Mouse (Mus musculus) lung, embryonic 15.5 days (tissue): ENCODE measurements at regions not wholly inside any gene's neighbourhood (a gene's known extent, or its start where the extent isn't known, plus 50 kb on each side); places are given as distances from the start of the nearest gene placed in this dataset.
A peak's percentile ranks its signal among the peaks of the same experiment; 100 is the strongest.

Experiments used
- ATAC-seq: fragments of 200-750 bp; cut with Nextera tagmentation; 2 replicates; pipeline ENCODE4 v1.8.0; 2017; ENCODE audit warnings: moderate number of reproducible peaks, borderline replicate concordance; ENCODE audit not compliant: low FRiP score, low TSS enrichment; ENCODE audit errors: extremely low read depth
- H3K27ac ChIP-seq: fragments of 300-500 bp; sonication (generic); 2 replicates; pipeline ENCODE4 v1.5.1; 2015; ENCODE audit warnings: moderate library complexity, mild to moderate bottlenecking, inconsistent platforms
- H3K27me3 ChIP-seq: fragments of 300-500 bp; sonication (generic); 2 replicates; pipeline ENCODE4 v1.6.1; 2015; ENCODE audit warnings: inconsistent platforms
- H3K36me3 ChIP-seq: fragments of 300-500 bp; sonication (generic); 2 replicates; pipeline ENCODE4 v1.6.1; 2015; ENCODE audit warnings: inconsistent platforms
- H3K4me1 ChIP-seq: fragments of 300-500 bp; sonication (generic); 2 replicates; pipeline ENCODE4 v1.6.1; 2015; ENCODE audit warnings: inconsistent platforms
- H3K4me2 ChIP-seq: fragments of 300-500 bp; sonication (generic); 2 replicates; pipeline ENCODE4 v1.6.1; 2015; ENCODE audit warnings: inconsistent platforms, mild to moderate bottlenecking, moderate library complexity
- H3K4me3 ChIP-seq: fragments of 300-500 bp; sonication (generic); 2 replicates; pipeline ENCODE4 v1.5.1; 2015; ENCODE audit warnings: mild to moderate bottlenecking, inconsistent platforms
- H3K9ac ChIP-seq: fragments of 300-500 bp; sonication (generic); 2 replicates; pipeline ENCODE4 v1.6.1; 2015; ENCODE audit warnings: inconsistent platforms
- H3K9me3 ChIP-seq: fragments of 300-500 bp; sonication (generic); 2 replicates; pipeline ENCODE4 v1.6.1; 2016; ENCODE audit warnings: inconsistent platforms
- WGBS: fragments of 180-500 bp; shearing (Covaris S2); methylation state at CpG from one replicate; pipeline ENCODE4 v1.1.7; 2015; 5-methylcytosine and 5-hydroxymethylcytosine counted together

GRCm38 (mm10) chr15:67898959-67899403, 1398.3 kb upstream of the Lrrc6 start:
- Histone ChIP-seq H3K9me3 (no peaks in the 10 kb centered on the region), H3K36me3 (no peaks in the 10 kb centered on the region), H3K27ac (peak overlapping the region; percentile 54), H3K4me3 (no peak overlapping the region), H3K27me3 (no peaks in the 10 kb centered on the region), H3K9ac (no peak overlapping the region), H3K4me2 (no peak overlapping the region), H3K4me1 (peaks cover 6% of the 10 kb centered on the region)
- 57% methylated on average over 3 of the region's 3 CpGs for WGBS
- 0 out of 2 replicates have a peak, but pooled peaks have one; percentile 27 for ATAC-seq

- no peak overlapping the region for H3K27ac ChIP-seq
- ATAC-seq: no peak
- no peak overlapping the region for H3K4me2 ChIP-seq
- no peaks in the 10 kb centered on the region for H3K36me3 ChIP-seq
- H3K4me3 ChIP-seq: no peak overlapping the region
- H3K27me3 ChIP-seq: no peaks in the 10 kb centered on the region
- WGBS: 37% methylated on average over 3 of the region's 3 CpGs
- no peaks in the 10 kb centered on the region for H3K9me3 ChIP-seq
- H3K4me1 ChIP-seq: 0 out of 2 replicates have a peak, but pooled peaks cover 4% of the 10 kb centered on the region
- H3K9ac ChIP-seq: no peak overlapping the region
Measured at GRCm38 (mm10) chr15:67892066-67892465, 1391.4 kb upstream of the Lrrc6 start.

GRCm38 (mm10) chr15:67890612-67891304, 1390.0 kb upstream of the Lrrc6 start:
- Histone ChIP-seq H3K36me3 (no peaks in the 10 kb centered on the region), H3K4me1 (0 out of 2 replicates have a peak, but pooled peaks cover 4% of the 10 kb centered on the region), H3K9ac (no peak overlapping the region), H3K4me2 (no peak overlapping the region), H3K27me3 (no peaks in the 10 kb centered on the region), H3K27ac (no peak overlapping the region), H3K4me3 (no peak overlapping the region), H3K9me3 (no peaks in the 10 kb centered on the region)
- 82% methylated on average over 3 of the region's 3 CpGs for WGBS
- no peak for ATAC-seq

GRCm38 (mm10) chr15:67888548-67888947, 1387.8 kb upstream of the Lrrc6 start:
- Histone ChIP-seq H3K4me1 (0 out of 2 replicates have a peak, but pooled peaks cover 4% of the 10 kb centered on the region), H3K36me3 (no peaks in the 10 kb centered on the region), H3K9ac (no peak overlapping the region), H3K9me3 (no peaks in the 10 kb centered on the region), H3K4me2 (no peak overlapping the region), H3K4me3 (no peak overlapping the region), H3K27me3 (no peaks in the 10 kb centered on the region), H3K27ac (no peak overlapping the region)
- ATAC-seq: no peak

GRCm38 (mm10) chr15:67855291-67855690, 1354.6 kb upstream of the Lrrc6 start:
- ATAC-seq: no peak
- no peak overlapping the region for H3K4me2 ChIP-seq
- 23% methylated on average over 1 of the region's 1 CpGs for WGBS
- no peaks in the 10 kb centered on the region for H3K4me1 ChIP-seq
- H3K27ac ChIP-seq: no peak overlapping the region
- no peaks in the 10 kb centered on the region for H3K27me3 ChIP-seq
- H3K9ac ChIP-seq: no peak overlapping the region
- no peaks in the 10 kb centered on the region for H3K9me3 ChIP-seq
- H3K36me3 ChIP-seq: no peaks in the 10 kb centered on the region
- H3K4me3 ChIP-seq: no peak overlapping the region

GRCm38 (mm10) chr15:67850118-67850517, 1349.4 kb upstream of the Lrrc6 start:
- WGBS: 27% methylated on average over 3 of the region's 3 CpGs
- no peak for ATAC-seq

GRCm38 (mm10) chr15:67845707-67846106, 1345.0 kb upstream of the Lrrc6 start:
- H3K36me3 ChIP-seq: no peaks in the 10 kb centered on the region
- H3K4me3 ChIP-seq: no peak overlapping the region
- 64% methylated on average over 2 of the region's 2 CpGs for WGBS
- H3K4me2 ChIP-seq: no peak overlapping the region
- H3K9ac ChIP-seq: no peak overlapping the region
- no peaks in the 10 kb centered on the region for H3K9me3 ChIP-seq
- ATAC-seq: no peak
- no peaks in the 10 kb centered on the region for H3K27me3 ChIP-seq
- no peak overlapping the region for H3K27ac ChIP-seq
- H3K4me1 ChIP-seq: no peaks in the 10 kb centered on the region

More at GRCm38 (mm10) chr15:67850118-67850517, 1349.4 kb upstream of the Lrrc6 start:
- Histone ChIP-seq H3K4me2 (no peak overlapping the region), H3K27ac (no peak overlapping the region), H3K36me3 (no peaks in the 10 kb centered on the region), H3K9me3 (no peaks in the 10 kb centered on the region), H3K4me1 (no peaks in the 10 kb centered on the region), H3K9ac (no peak overlapping the region), H3K4me3 (no peak overlapping the region), H3K27me3 (no peaks in the 10 kb centered on the region)

GRCm38 (mm10) chr15:67840671-67841070, 1340.0 kb upstream of the Lrrc6 start:
- no peaks in the 10 kb centered on the region for H3K27me3 ChIP-seq
- WGBS: 65% methylated on average over 3 of the region's 3 CpGs

GRCm38 (mm10) chr15:67825796-67826484, 1325.2 kb upstream of the Lrrc6 start:
- no peaks in the 10 kb centered on the region for H3K36me3 ChIP-seq
- peak; percentile 85 for ATAC-seq
- no peak overlapping the region for H3K9ac ChIP-seq
- 36% methylated on average over 4 of the region's 4 CpGs for WGBS
- H3K9me3 ChIP-seq: no peaks in the 10 kb centered on the region
- H3K4me1 ChIP-seq: peaks cover 6% of the 10 kb centered on the region; the same call in 1 of the 2 replicates
- no peak overlapping the region for H3K4me2 ChIP-seq
- H3K4me3 ChIP-seq: no peak overlapping the region
- no peak overlapping the region; the same call in 1 of the 2 replicates for H3K27ac ChIP-seq
- H3K27me3 ChIP-seq: no peaks in the 10 kb centered on the region

More at GRCm38 (mm10) chr15:67840671-67841070, 1340.0 kb upstream of the Lrrc6 start:
- no peaks in the 10 kb centered on the region for H3K9me3 ChIP-seq
- H3K27ac ChIP-seq: no peak overlapping the region
- H3K4me2 ChIP-seq: no peak overlapping the region
- H3K9ac ChIP-seq: no peak overlapping the region
- no peak for ATAC-seq
- H3K4me1 ChIP-seq: no peaks in the 10 kb centered on the region
- no peak overlapping the region for H3K4me3 ChIP-seq
- H3K36me3 ChIP-seq: no peaks in the 10 kb centered on the region

GRCm38 (mm10) chr15:67823226-67823625, 1322.5 kb upstream of the Lrrc6 start:
- no peak overlapping the region for H3K9ac ChIP-seq
- no peak for ATAC-seq
- H3K27ac ChIP-seq: no peak overlapping the region
- peaks cover 6% of the 10 kb centered on the region; the same call in 1 of the 2 replicates for H3K4me1 ChIP-seq
- no peaks in the 10 kb centered on the region for H3K9me3 ChIP-seq
- H3K4me3 ChIP-seq: no peak overlapping the region
- no peaks in the 10 kb centered on the region for H3K27me3 ChIP-seq
- 67% methylated on average over 3 of the region's 3 CpGs for WGBS
- no peaks in the 10 kb centered on the region for H3K36me3 ChIP-seq
- no peak overlapping the region for H3K4me2 ChIP-seq

- Histone ChIP-seq H3K9ac (no peak overlapping the region), H3K4me1 (no peaks in the 10 kb centered on the region), H3K27ac (no peak overlapping the region), H3K36me3 (no peaks in the 10 kb centered on the region), H3K4me3 (no peak overlapping the region), H3K4me2 (no peak overlapping the region), H3K27me3 (no peaks in the 10 kb centered on the region), H3K9me3 (no peaks in the 10 kb centered on the region)
- no peak for ATAC-seq
- WGBS: 65% methylated on average over 1 of the region's 1 CpGs
Measured at GRCm38 (mm10) chr15:67799871-67800270, 1299.2 kb upstream of the Lrrc6 start.

GRCm38 (mm10) chr15:67795578-67795977, 1294.9 kb upstream of the Lrrc6 start:
- Histone ChIP-seq H3K4me3 (no peak overlapping the region), H3K36me3 (no peaks in the 10 kb centered on the region), H3K27ac (no peak overlapping the region), H3K9me3 (no peaks in the 10 kb centered on the region), H3K27me3 (no peaks in the 10 kb centered on the region), H3K4me1 (no peaks in the 10 kb centered on the region), H3K9ac (no peak overlapping the region), H3K4me2 (no peak overlapping the region)
- 64% methylated on average over 2 of the region's 2 CpGs for WGBS
- ATAC-seq: no peak
